Mouse (Mus musculus): ENCODE data around the gene Prpf3.

Gene Prpf3

GRCm38 (mm10) chr3:95808384-95808783 is 47.3 kb downstream of the Prpf3 start:
- POLR2A ChIA-PET: interaction anchor here in 2 of 4 experiments (1.4 to 2.1 kb wide), 6 partner anchors 9 to 24 kb away, joined by 5 to 10 read pairs (median 7); partner anchors contain the start of gene Rprd2 (in 1 of the 2)
- CTCF ChIA-PET: interaction anchor here in 3 of 4 experiments (0.6 to 1.4 kb wide), 5 partner anchors 9 to 511 kb away, joined by 3 to 6 read pairs (median 3); no protein-coding TSS in a partner anchor

GRCm38 (mm10) chr3:95807630-95808029 is 48.1 kb downstream of the Prpf3 start:
- POLR2A ChIA-PET: interaction anchor here in 2 of 4 experiments (0.5 to 2.1 kb wide), 11 partner anchors 9 to 296 kb away, joined by 3 to 10 read pairs (median 5); partner anchors contain the start of genes Ciart (in 1 of the 2) and Rprd2 (in 1 of the 2)

GRCm38 (mm10) chr3:95806677-95807076 is 49.0 kb downstream of the Prpf3 start:
- CTCF ChIA-PET: interaction anchor here in 2 of 4 experiments (0.6 to 1.1 kb wide), 4 partner anchors 13 to 529 kb away, joined by 3 to 4 read pairs (median 3); no protein-coding TSS in a partner anchor
- POLR2A ChIA-PET: interaction anchor here in 2 of 4 experiments (1.0 to 2.1 kb wide), 8 partner anchors 8 to 86 kb away, joined by 3 to 8 read pairs (median 5); no protein-coding TSS in a partner anchor

More at GRCm38 (mm10) chr3:95807630-95808029, 48.1 kb downstream of the Prpf3 start:
- CTCF ChIA-PET: interaction anchor here in 3 of 4 experiments (0.6 to 1.4 kb wide), 9 partner anchors 8 to 924 kb away, joined by 3 to 6 read pairs (median 3); no protein-coding TSS in a partner anchor

- ChIA-PET POLR2A (interaction anchor here (0.7 to 2.0 kb wide), 12 partner anchors 9 to 255 kb away, joined by 3 to 8 read pairs (median 4); partner anchors contain the start of genes Ensa (in 1 of the 4) and Rprd2 (in 1 of the 4)), CTCF (interaction anchor here in 1 of 4 experiments (0.6 kb wide), 1 partner anchor 687 kb away, joined by 3 read pairs; no protein-coding TSS in a partner anchor)
Observed at GRCm38 (mm10) chr3:95803851-95804250, 51.8 kb downstream of the Prpf3 start.

DNA sequence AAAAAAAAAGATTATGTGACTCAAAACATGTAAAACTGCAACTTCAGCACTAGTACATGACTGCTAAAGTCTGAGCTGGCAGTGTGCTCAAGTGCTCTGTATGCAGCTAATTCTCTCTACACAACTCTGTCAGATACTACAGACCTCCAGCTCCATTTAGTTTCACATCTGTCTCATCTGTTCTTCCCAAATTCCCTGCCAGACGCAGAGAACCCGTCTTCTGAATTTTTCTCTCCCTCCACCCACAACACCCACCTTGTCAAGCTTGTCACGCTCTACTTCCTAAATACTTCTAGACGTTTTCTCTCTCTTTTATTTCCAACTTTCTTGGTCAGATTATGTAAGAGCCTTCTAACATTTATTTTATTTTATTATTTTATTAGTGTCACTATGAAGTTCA is 56.9 kb downstream of the Prpf3 start:
- ChIA-PET CTCF (interaction anchor here in 1 of 4 experiments (1.5 kb wide), 1 partner anchor 9 kb away, joined by 6 read pairs; no protein-coding TSS in a partner anchor), POLR2A (interaction anchor here in 2 of 4 experiments (1.0 to 2.7 kb wide), 12 partner anchors 8 to 70 kb away, joined by 3 to 8 read pairs (median 4); partner anchors contain the start of gene Prpf3 (in 1 of the 2))

DNA sequence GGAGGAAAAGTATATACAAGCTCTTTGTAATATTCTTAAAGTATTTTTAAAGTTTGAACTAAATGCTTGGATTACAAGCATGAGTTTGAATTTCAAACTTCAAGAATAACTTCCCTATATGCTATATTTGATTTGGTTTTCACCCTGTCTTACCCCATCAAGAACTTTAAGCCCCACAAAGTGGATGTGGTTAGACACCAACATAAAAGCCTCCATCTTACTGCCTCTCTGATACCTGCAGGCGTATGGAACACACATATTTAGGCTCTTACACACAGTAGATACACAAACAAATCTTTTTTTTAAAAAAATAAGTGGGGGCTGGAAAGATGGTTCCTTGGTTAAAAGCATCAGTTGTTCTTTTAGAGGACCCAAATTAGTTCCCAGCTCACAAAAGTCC is 61.4 kb downstream of the Prpf3 start:
- CTCF ChIA-PET: interaction anchor here in 1 of 4 experiments (0.6 to 1.4 kb wide), 2 partner anchors 13 to 161 kb away, joined by 3 to 4 read pairs; no protein-coding TSS in a partner anchor
- POLR2A ChIA-PET: no interaction called here

- ChIA-PET POLR2A (interaction anchor here in 1 of 4 experiments (0.6 kb wide), 1 partner anchor 276 kb away, joined by 4 read pairs; no protein-coding TSS in a partner anchor), CTCF (interaction anchor here in 3 of 4 experiments (0.7 to 1.4 kb wide), 3 partner anchors 13 to 275 kb away, joined by 3 read pairs; no protein-coding TSS in a partner anchor)
Observed at GRCm38 (mm10) chr3:95793662-95794061, 62.0 kb downstream of the Prpf3 start.

GRCm38 (mm10) chr3:95785501-95785900 is 70.2 kb downstream of the Prpf3 start:
- CTCF ChIA-PET: no interaction called here

More at GRCm38 (mm10) chr3:95785501-95785900, 70.2 kb downstream of the Prpf3 start:
- POLR2A ChIA-PET: interaction anchor here in 1 of 4 experiments (0.7 to 1.9 kb wide), 7 partner anchors 11 to 468 kb away, joined by 3 to 6 read pairs (median 4); partner anchors contain the start of gene Golph3l
